Mouse (Mus musculus) skeletal muscle tissue, adult 2 months (tissue): ENCODE measurements around the gene Zdhhc5.
"Not testable (repeated sequence)": the region's sequence is repeated elsewhere in the genome, so short reads cannot be mapped to it uniquely, and the experiment has no call there.

Experiments
- DNase-seq: peaks from one replicate; pipeline ENCODE4 v3.0.0-alpha.2; 2012; ENCODE audit warnings: low read depth, low spot score

The Zdhhc5 gene

GRCm38 (mm10) chr2:84695007-84695695, 19.8 kb downstream of the Zdhhc5 start:
- no peak for DNase-seq

GRCm38 (mm10) chr2:84690050-84690449, 24.9 kb downstream of the Zdhhc5 start:
- no peak for DNase-seq

GRCm38 (mm10) chr2:84688080-84688844, 26.7 kb downstream of the Zdhhc5 start:
- no peak for DNase-seq

- DNase-seq, result no peak
These were observed 32.3 kb downstream of the Zdhhc5 start for GRCm38 (mm10) chr2:84682605-84683183.

- DNase-seq, result no peak
These were observed 36.0 kb downstream of the Zdhhc5 start, which contains the start of gene Tmx2 for GRCm38 (mm10) chr2:84679016-84679415. Tmx2 (minus strand) TSS chr2:84679140.

GRCm38 (mm10) chr2:84677968-84678880, 36.8 kb downstream of the Zdhhc5 start, which contains the start of the genes Gm28635 and Med19:
Gm28635 (minus strand) TSS chr2:84678041.
Med19 (plus strand) TSS chr2:84678402.
- DNase-seq, result peak; percentile 98

- no peak for DNase-seq
These were observed 37.6 kb downstream of the Zdhhc5 start for GRCm38 (mm10) chr2:84677270-84677967.

- not testable (repeated sequence) for DNase-seq
These were observed 43.4 kb downstream of the Zdhhc5 start for GRCm38 (mm10) chr2:84671535-84671934.

GRCm38 (mm10) chr2:84670569-84670933, 44.4 kb downstream of the Zdhhc5 start, which contains the start of gene Selenoh:
Selenoh (minus strand) TSS chr2:84670770.
- peak; percentile 46 for DNase-seq

- DNase-seq, result no peak
These were observed 45.0 kb downstream of the Zdhhc5 start for GRCm38 (mm10) chr2:84669828-84670568.

- no peak for DNase-seq
These were observed 48.9 kb downstream of the Zdhhc5 start for GRCm38 (mm10) chr2:84666081-84666480.

GRCm38 (mm10) chr2:84662866-84663265, 52.1 kb downstream of the Zdhhc5 start:
- no peak for DNase-seq

- DNase-seq, result peak; percentile 38
These were observed 54.7 kb downstream of the Zdhhc5 start for GRCm38 (mm10) chr2:84660253-84660652.

GRCm38 (mm10) chr2:84658806-84659205, 56.2 kb downstream of the Zdhhc5 start, which contains the start of gene Btbd18:
Btbd18 (plus strand) TSS chr2:84659079.
- DNase-seq, result no peak

GRCm38 (mm10) chr2:84655864-84656263, 59.1 kb downstream of the Zdhhc5 start:
- no peak for DNase-seq

- no peak for DNase-seq
These were observed 61.6 kb downstream of the Zdhhc5 start for GRCm38 (mm10) chr2:84653354-84653753.

GRCm38 (mm10) chr2:84650464-84651195, 64.3 kb downstream of the Zdhhc5 start, which contains the start of gene Ctnnd1:
Ctnnd1 (minus strand) TSS chr2:84650765.
- peak; percentile 96 for DNase-seq

- no peak for DNase-seq
These were observed 65.3 kb downstream of the Zdhhc5 start for GRCm38 (mm10) chr2:84649674-84650073.

- no peak for DNase-seq
These were observed 66.6 kb downstream of the Zdhhc5 start for GRCm38 (mm10) chr2:84648369-84648768.
